Mouse (Mus musculus) limb, embryonic 10.5 days (tissue): ENCODE data around the gene Mllt3. TPM values are rescaled to one million over a fixed set of nuclear protein-coding genes. Genes with fewer than 3 reads are reported as not detected.

Experiments
- DNase-seq: peaks from one replicate; pipeline ENCODE4 v3.0.0-alpha.2; 2017; ENCODE audit warnings: low spot score
- H3K27ac ChIP-seq: fragments of 300-500 bp; sonication (generic); 2 replicates; pipeline ENCODE4 v1.5.1; 2016; ENCODE audit warnings: mild to moderate bottlenecking
- H3K27me3 ChIP-seq: fragments of 300-500 bp; sonication (generic); 2 replicates; pipeline ENCODE4 v1.6.1; 2016; ENCODE audit warnings: low read depth, mild to moderate bottlenecking; ENCODE audit not compliant: poor library complexity, severe bottlenecking
- H3K36me3 ChIP-seq: fragments of 300-500 bp; sonication (generic); 2 replicates; pipeline ENCODE4 v1.6.1; 2016; ENCODE audit warnings: mild to moderate bottlenecking, moderate library complexity
- H3K4me1 ChIP-seq: fragments of 300-500 bp; sonication (generic); 2 replicates; pipeline ENCODE4 v1.6.1; 2016
- H3K4me3 ChIP-seq: fragments of 300-500 bp; sonication (generic); 2 replicates; pipeline ENCODE4 v1.5.1; 2016; ENCODE audit warnings: mild to moderate bottlenecking, moderate library complexity
- H3K9me3 ChIP-seq: fragments of 300-500 bp; sonication (generic); replicated peaks from 2 replicates; pipeline ENCODE4 v1.6.1; 2016; ENCODE audit warnings: mild to moderate bottlenecking
- WGBS: fragments of 180-500 bp; shearing (Covaris S2); methylation state at CpG from one replicate; pipeline ENCODE4 v1.1.7; 2016; 5-methylcytosine and 5-hydroxymethylcytosine counted together
- polyA plus RNA-seq: library from polyadenylated mRNA; unstranded; fragments of >200 nt; fragmentation: Nextera tagmentation; extraction: Ambion mirVana; gene quantifications from 2 replicates; pipeline ENCODE4 v1.2.1, GENCODE M21; 2016

The Mllt3 gene
- polyA plus RNA-seq, 1 experiment from 2014 or later = 49.7 TPM

- no peak overlapping the region for H3K4me3 ChIP-seq
- H3K27ac ChIP-seq = no peak overlapping the region
- 88% methylated on average over 3 of the region's 3 CpGs for WGBS
Measured at GRCm38 (mm10) chr4:87957852-87958251, 75.3 kb downstream of the Mllt3 start.

GRCm38 (mm10) chr4:87957198-87957597, 76.0 kb downstream of the Mllt3 start:
- Histone ChIP-seq H3K9me3 (no peaks in the 10 kb centered on the region), H3K27me3 (no peaks in the 10 kb centered on the region), H3K27ac (no peak overlapping the region), H3K4me3 (no peak overlapping the region), H3K36me3 (no peaks in the 10 kb centered on the region), H3K4me1 (no peaks in the 10 kb centered on the region)
- 90% methylated on average over 3 of the region's 3 CpGs for WGBS
- DNase-seq = no peak

More at GRCm38 (mm10) chr4:87957852-87958251, 75.3 kb downstream of the Mllt3 start:
- Histone ChIP-seq H3K9me3 (no peaks in the 10 kb centered on the region), H3K36me3 (no peaks in the 10 kb centered on the region), H3K4me1 (no peaks in the 10 kb centered on the region), H3K27me3 (no peaks in the 10 kb centered on the region)
- DNase-seq = no peak

- H3K9me3 ChIP-seq = no peaks in the 10 kb centered on the region
- H3K27ac ChIP-seq = no peak overlapping the region
- no peak overlapping the region for H3K4me3 ChIP-seq
- peaks cover 5% of the 10 kb centered on the region; the same call in 1 of the 2 replicates for H3K36me3 ChIP-seq
- no peaks in the 10 kb centered on the region for H3K4me1 ChIP-seq
- 85% methylated on average over 2 of the region's 2 CpGs for WGBS
- no peaks in the 10 kb centered on the region for H3K27me3 ChIP-seq
- DNase-seq = no peak
Measured at GRCm38 (mm10) chr4:87955132-87955531, 78.0 kb downstream of the Mllt3 start.

GRCm38 (mm10) chr4:87954421-87955083, 78.6 kb downstream of the Mllt3 start:
- Histone ChIP-seq H3K27ac (no peak overlapping the region), H3K4me3 (no peak overlapping the region), H3K27me3 (no peaks in the 10 kb centered on the region), H3K9me3 (no peaks in the 10 kb centered on the region), H3K36me3 (peaks cover 5% of the 10 kb centered on the region; the same call in 1 of the 2 replicates), H3K4me1 (peaks cover 3% of the 10 kb centered on the region; the same call in 1 of the 2 replicates)
- WGBS = 87% methylated on average over 7 of the region's 7 CpGs
- DNase-seq = no peak

GRCm38 (mm10) chr4:87953736-87954135, 79.4 kb downstream of the Mllt3 start:
- no peak for DNase-seq
- peaks cover 11% of the 10 kb centered on the region for H3K4me1 ChIP-seq
- H3K4me3 ChIP-seq = no peak overlapping the region
- peaks cover 5% of the 10 kb centered on the region; the same call in 1 of the 2 replicates for H3K36me3 ChIP-seq
- no peaks in the 10 kb centered on the region for H3K27me3 ChIP-seq
- no peak overlapping the region for H3K27ac ChIP-seq
- WGBS = 83% methylated on average over 4 of the region's 4 CpGs
- no peaks in the 10 kb centered on the region for H3K9me3 ChIP-seq

- Histone ChIP-seq H3K4me1 (peaks cover 11% of the 10 kb centered on the region), H3K36me3 (peaks cover 5% of the 10 kb centered on the region; the same call in 1 of the 2 replicates), H3K9me3 (no peaks in the 10 kb centered on the region), H3K27ac (no peak overlapping the region), H3K27me3 (no peaks in the 10 kb centered on the region), H3K4me3 (no peak overlapping the region)
- WGBS = 91% methylated on average over 4 of the region's 4 CpGs
- DNase-seq = no peak
Measured at GRCm38 (mm10) chr4:87953268-87953667, 79.9 kb downstream of the Mllt3 start.

GRCm38 (mm10) chr4:87949451-87949850, 83.7 kb downstream of the Mllt3 start:
- no peak for DNase-seq
- 41% methylated on average over 6 of the region's 6 CpGs for WGBS

GRCm38 (mm10) chr4:87944320-87944719, 88.8 kb downstream of the Mllt3 start:
- WGBS = 88% methylated on average over 3 of the region's 3 CpGs
- H3K36me3 ChIP-seq = no peaks in the 10 kb centered on the region
- H3K9me3 ChIP-seq = no peaks in the 10 kb centered on the region
- no peak overlapping the region for H3K4me3 ChIP-seq
- no peaks in the 10 kb centered on the region for H3K27me3 ChIP-seq
- DNase-seq = no peak
- H3K4me1 ChIP-seq = peaks cover 25% of the 10 kb centered on the region
- no peak overlapping the region for H3K27ac ChIP-seq

More at GRCm38 (mm10) chr4:87949451-87949850, 83.7 kb downstream of the Mllt3 start:
- Histone ChIP-seq H3K27ac (no peak overlapping the region), H3K27me3 (no peaks in the 10 kb centered on the region), H3K9me3 (no peaks in the 10 kb centered on the region), H3K4me3 (no peak overlapping the region), H3K36me3 (peaks cover 5% of the 10 kb centered on the region; the same call in 1 of the 2 replicates), H3K4me1 (peaks cover 18% of the 10 kb centered on the region)

- no peak overlapping the region for H3K27ac ChIP-seq
- no peak overlapping the region for H3K4me3 ChIP-seq
- no peaks in the 10 kb centered on the region for H3K36me3 ChIP-seq
- H3K27me3 ChIP-seq = no peaks in the 10 kb centered on the region
- no peaks in the 10 kb centered on the region for H3K9me3 ChIP-seq
- H3K4me1 ChIP-seq = peaks cover 19% of the 10 kb centered on the region
- no peak for DNase-seq
- 85% methylated on average over 8 of the region's 8 CpGs for WGBS
Measured at GRCm38 (mm10) chr4:87942921-87943403, 90.2 kb downstream of the Mllt3 start.

- Histone ChIP-seq H3K27ac (no peak overlapping the region), H3K36me3 (no peaks in the 10 kb centered on the region), H3K27me3 (no peaks in the 10 kb centered on the region), H3K4me3 (no peak overlapping the region), H3K4me1 (peaks cover 12% of the 10 kb centered on the region), H3K9me3 (no peaks in the 10 kb centered on the region)
- DNase-seq = no peak
- WGBS = 89% methylated on average over 7 of the region's 7 CpGs
Measured at GRCm38 (mm10) chr4:87939474-87940154, 93.5 kb downstream of the Mllt3 start.

GRCm38 (mm10) chr4:87936326-87936725, 96.8 kb downstream of the Mllt3 start:
- Histone ChIP-seq H3K9me3 (no peaks in the 10 kb centered on the region), H3K4me3 (no peak overlapping the region), H3K27ac (no peak overlapping the region), H3K27me3 (no peaks in the 10 kb centered on the region), H3K36me3 (no peaks in the 10 kb centered on the region), H3K4me1 (no peaks in the 10 kb centered on the region)
- DNase-seq = no peak
- 96% methylated on average over 2 of the region's 2 CpGs for WGBS

GRCm38 (mm10) chr4:87933701-87934337, 99.3 kb downstream of the Mllt3 start:
- WGBS = 89% methylated on average over 4 of the region's 4 CpGs
- H3K4me3 ChIP-seq = no peak overlapping the region

More at GRCm38 (mm10) chr4:87933701-87934337, 99.3 kb downstream of the Mllt3 start:
- Histone ChIP-seq H3K9me3 (no peaks in the 10 kb centered on the region), H3K4me1 (peaks cover 11% of the 10 kb centered on the region), H3K27me3 (no peaks in the 10 kb centered on the region), H3K27ac (no peak overlapping the region), H3K36me3 (no peaks in the 10 kb centered on the region)
- no peak for DNase-seq
